Mouse (Mus musculus) ovary, postnatal 14 days (tissue): ENCODE results near the gene Gpr62.
"Not testable (repeated sequence)": the region's sequence is repeated elsewhere in the genome, so short reads cannot be mapped to it uniquely, and the experiment has no call there.

Experiments
- DNase-seq: peaks from one replicate; pipeline ENCODE4 v3.0.0; 2022; ENCODE audit warnings: low spot score

Gpr62 gene

GRCm38 (mm10) chr9:106465571-106466200 is at the start of gene Gpr62:
Gpr62 (minus strand) TSS chr9:106465938.
- no peak for DNase-seq

- no peak for DNase-seq
Observed at GRCm38 (mm10) chr9:106514273-106514672, 48.5 kb upstream of the Gpr62 start, which contains the start of gene Iqcf5. Iqcf5 (plus strand) TSS chr9:106514573.

- DNase-seq: no peak
Observed at GRCm38 (mm10) chr9:106513566-106513965, 47.8 kb upstream of the Gpr62 start.

GRCm38 (mm10) chr9:106512729-106513450 is 47.2 kb upstream of the Gpr62 start:
- DNase-seq: no peak

- DNase-seq: no peak
Observed at GRCm38 (mm10) chr9:106509356-106509755, 43.6 kb upstream of the Gpr62 start.

GRCm38 (mm10) chr9:106504246-106504645 is 38.5 kb upstream of the Gpr62 start:
- no peak for DNase-seq

GRCm38 (mm10) chr9:106501846-106502245 is 36.1 kb upstream of the Gpr62 start:
- no peak for DNase-seq

- DNase-seq: no peak
Observed at GRCm38 (mm10) chr9:106499667-106500066, 33.9 kb upstream of the Gpr62 start, which contains the start of gene Iqcf1. Iqcf1 (plus strand) TSS chr9:106499967.

GRCm38 (mm10) chr9:106487602-106488001 is 21.9 kb upstream of the Gpr62 start:
- not testable (repeated sequence) for DNase-seq

GRCm38 (mm10) chr9:106485076-106485475 is 19.3 kb upstream of the Gpr62 start:
- DNase-seq: no peak

- DNase-seq: no peak
Observed at GRCm38 (mm10) chr9:106483606-106484005, 17.9 kb upstream of the Gpr62 start.

- DNase-seq: no peak
Observed at GRCm38 (mm10) chr9:106483136-106483535, 17.4 kb upstream of the Gpr62 start.

- DNase-seq: no peak
Observed at GRCm38 (mm10) chr9:106482578-106483115, 16.9 kb upstream of the Gpr62 start.

GRCm38 (mm10) chr9:106481676-106482075 is 15.9 kb upstream of the Gpr62 start:
- DNase-seq: no peak

- DNase-seq: no peak
Observed at GRCm38 (mm10) chr9:106481075-106481474, 15.3 kb upstream of the Gpr62 start.

GRCm38 (mm10) chr9:106480541-106480940 is 14.8 kb upstream of the Gpr62 start:
- no peak for DNase-seq

- no peak for DNase-seq
Observed at GRCm38 (mm10) chr9:106478101-106478500, 12.4 kb upstream of the Gpr62 start.

GRCm38 (mm10) chr9:106477649-106478048 is 11.9 kb upstream of the Gpr62 start:
- no peak for DNase-seq

- DNase-seq: peak; percentile 99
Observed at GRCm38 (mm10) chr9:106476924-106477484, 11.3 kb upstream of the Gpr62 start, which contains the start of gene Parp3. Parp3 (minus strand) TSS chr9:106476949.

GRCm38 (mm10) chr9:106476002-106476923 is 10.5 kb upstream of the Gpr62 start:
- peak; percentile 41 for DNase-seq

- DNase-seq: no peak
Observed at GRCm38 (mm10) chr9:106475663-106476001, 9.9 kb upstream of the Gpr62 start, which contains the start of gene Rrp9. Rrp9 (plus strand) TSS chr9:106475963.

GRCm38 (mm10) chr9:106475046-106475445 is 9.3 kb upstream of the Gpr62 start:
- no peak for DNase-seq
